Mouse (Mus musculus) frontal cortex, postnatal 10 days (tissue): ENCODE results near the gene Tmem210.

ENCODE experiments used
- DNase-seq, 2 experiments: peaks; one replicate each; pipeline ENCODE4 v3.0.0; 2022; ENCODE audit warnings: low spot score in 2 of 2, mixed read lengths in 1 of 2

Tmem210 gene

DNA sequence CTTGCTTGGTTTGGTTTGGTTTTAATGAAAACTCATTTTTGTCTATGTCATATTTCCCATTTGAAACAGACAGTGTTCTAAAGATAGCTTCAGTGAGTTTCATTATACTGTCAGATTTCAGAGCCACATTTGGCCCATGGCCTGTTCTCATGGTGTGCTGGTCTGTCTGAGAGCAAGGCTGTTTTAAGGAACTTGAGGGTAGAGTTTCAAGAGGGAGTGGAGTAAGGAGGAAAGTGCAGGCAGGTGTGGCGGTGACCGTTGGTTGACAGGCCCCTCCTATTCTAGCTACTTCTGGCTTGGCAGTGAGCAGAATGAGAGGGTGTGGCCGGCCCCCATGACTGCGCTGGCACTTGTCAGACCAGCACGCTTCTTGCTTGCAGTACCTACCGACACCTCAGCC, 50.4 kb downstream of the Tmem210 start:
- DNase-seq: no peak
